Mouse (Mus musculus): Measurements from ENCODE around the gene Sp7.

- no peak for TF ChIP-seq CTCF (conservative IDR thresholded peaks at IDR 0.05; ENCODE audit: low read length)
- TF ChIP-seq POU5F1 (IDR thresholded peaks at IDR 0.05; ENCODE audit: borderline replicate concordance, low read length), result no peak
- no peak for TF ChIP-seq NANOG (IDR thresholded peaks at IDR 0.05; ENCODE audit: borderline replicate concordance, low read length)
Measured at GRCm38 (mm10) chr15:102369972-102370371, 3.0 kb upstream of the Sp7 start.

All from E14TG2a.4 (cell line).